Mouse (Mus musculus) left cerebral cortex, postnatal 4 days (tissue): ENCODE data around the gene Dzip1. TPM values are rescaled to one million over a fixed set of nuclear protein-coding genes. Genes with fewer than 3 reads are reported as not detected.

Experiments used
- DNase-seq: peaks from one replicate; pipeline ENCODE4 v3.0.0-alpha.2; 2022
- intact Hi-C: fragments of 180-260 bp; cut with DNase I; formaldehyde crosslinking; loops from one replicate; pipeline ENCODE4 v1.15.1; 2025
- total RNA-seq, 2 experiments: library from RNA; stranded (reverse); gene quantifications; 2 replicates each; pipeline ENCODE4 v1.2.3; 2021

The Dzip1 gene
- total RNA-seq, 2 experiments from 2014 or later: 180 to 196 TPM

DNA sequence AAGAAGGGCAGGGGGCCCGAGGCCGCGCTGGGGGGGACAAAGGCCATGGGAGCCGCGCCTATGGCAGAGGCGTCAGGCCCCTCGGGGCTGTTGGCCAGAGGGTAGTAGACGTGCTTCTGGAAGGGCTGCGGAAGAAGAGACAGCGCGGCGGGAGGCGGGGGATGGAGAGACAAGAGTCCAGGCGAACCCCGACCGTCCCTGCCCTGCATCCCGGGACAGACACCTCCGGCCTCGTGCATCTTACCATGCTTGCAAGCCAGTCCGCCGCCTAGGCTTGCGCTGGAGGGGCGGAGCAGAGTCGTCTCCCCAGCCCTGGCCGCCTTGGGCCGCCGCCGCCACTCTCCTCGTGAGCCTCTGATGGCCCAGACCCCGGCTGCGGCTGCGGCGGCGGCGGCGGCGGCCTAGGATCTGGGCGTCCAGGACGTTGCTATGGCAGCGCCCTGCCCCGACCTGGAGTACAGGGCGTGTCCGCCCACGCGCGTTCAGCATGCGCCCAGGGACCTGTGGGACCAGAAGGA is 2.5 kb downstream of the Dzip1 start:
- intact Hi-C loops: no loop called here
- peak; percentile 37 for DNase-seq

DNA sequence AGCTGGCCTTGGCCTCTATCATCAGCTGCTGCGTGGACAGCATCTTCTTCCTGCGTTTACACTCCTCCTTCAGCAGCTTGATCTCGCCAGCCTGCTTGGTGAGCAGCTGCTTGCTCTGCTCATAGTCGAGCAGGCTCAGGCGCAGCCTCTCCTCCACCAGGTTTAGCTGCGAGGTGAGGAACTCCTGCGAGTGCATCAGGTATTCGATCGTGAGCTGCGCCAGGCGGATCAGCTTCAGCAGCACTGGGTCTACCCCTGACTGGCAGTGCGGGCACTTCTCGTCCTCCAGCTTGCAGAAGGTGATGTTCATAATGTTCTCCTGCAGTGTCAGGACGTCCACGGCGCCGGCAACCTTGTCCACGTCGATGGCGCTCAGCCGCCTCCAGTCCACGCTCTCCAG is 3.0 kb downstream of the Dzip1 start:
- DNase-seq: no peak
- intact Hi-C loops: no loop called here

DNA sequence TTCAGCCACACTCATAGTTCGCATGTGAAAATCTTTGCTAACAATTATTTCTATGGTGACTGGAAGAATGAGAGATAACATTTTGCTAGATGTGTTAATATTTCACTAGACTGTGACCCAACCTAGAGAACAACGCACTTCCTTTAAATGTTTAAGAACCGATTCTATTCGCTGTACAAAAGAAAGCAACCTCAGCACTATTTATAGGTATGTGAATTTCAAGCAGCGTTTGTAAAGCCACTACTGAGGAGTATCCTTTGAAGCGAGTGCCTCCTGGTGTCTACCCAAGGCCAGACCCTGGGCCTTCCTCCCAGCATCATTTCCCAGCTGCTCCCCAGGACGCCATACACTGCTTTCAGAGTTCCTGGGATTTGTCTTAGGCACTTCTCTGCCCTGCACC is 4.6 kb downstream of the Dzip1 start:
- intact Hi-C loops: no loop called here
- no peak for DNase-seq

DNA sequence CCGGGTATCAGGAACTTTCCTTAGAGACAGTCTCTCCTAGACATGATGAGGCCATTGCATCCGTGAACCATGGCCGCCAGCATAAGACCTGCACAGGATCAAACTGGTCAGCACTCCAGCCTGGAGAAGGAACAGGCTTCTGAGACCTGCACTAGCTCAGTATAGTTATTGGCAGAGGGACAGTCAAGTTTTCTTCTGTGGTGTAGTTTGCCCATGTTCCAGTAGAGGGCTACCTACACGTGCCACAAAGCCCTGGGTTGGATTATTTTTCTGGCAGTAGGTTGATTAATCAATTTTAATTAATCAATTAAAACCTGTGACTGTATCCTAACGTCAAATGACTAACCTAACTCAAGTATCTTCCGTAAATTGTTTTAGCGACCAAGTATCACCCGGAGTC is 6.2 kb downstream of the Dzip1 start:
- DNase-seq: no peak
- intact Hi-C loops: no loop called here

DNA sequence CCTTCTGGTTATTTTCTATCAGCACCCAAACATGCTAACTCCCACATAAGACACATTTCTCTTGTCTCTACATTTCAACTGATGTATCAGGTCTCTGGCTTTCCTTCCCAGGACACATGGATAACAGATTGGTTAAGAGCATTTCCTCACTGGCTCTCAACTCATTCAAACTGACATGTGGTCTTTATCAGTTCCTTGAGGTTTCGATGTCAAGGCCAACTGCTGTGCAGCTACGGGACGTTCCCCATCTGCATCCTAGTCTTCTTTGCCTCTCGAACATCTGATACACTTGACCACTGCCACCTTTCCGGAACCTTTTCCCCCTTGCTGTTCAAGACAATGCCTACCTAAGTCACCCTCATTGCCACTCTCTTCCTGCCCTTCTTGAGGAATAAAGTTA is 11.6 kb downstream of the Dzip1 start:
- DNase-seq: no peak
- intact Hi-C loops: no loop called here

DNA sequence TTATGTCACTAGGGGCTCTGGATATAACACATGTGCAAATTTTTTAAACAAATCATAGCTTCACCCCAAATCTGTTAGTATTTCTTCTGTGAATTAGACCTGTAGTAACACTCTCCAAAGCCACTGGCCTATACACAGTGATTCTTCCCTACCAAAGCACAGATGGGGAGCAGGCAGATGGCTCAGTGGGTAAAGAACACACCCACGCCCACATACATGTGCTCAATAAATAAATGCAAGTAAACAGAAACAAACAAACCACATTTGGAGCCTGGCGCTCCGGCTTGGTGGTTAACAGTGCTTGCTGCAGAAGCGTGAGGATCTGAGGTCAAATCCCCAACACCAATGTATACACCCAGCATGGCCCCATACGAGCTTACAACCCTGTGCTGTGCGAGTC is 13.7 kb downstream of the Dzip1 start:
- intact Hi-C loops: no loop called here
- DNase-seq: no peak

DNA sequence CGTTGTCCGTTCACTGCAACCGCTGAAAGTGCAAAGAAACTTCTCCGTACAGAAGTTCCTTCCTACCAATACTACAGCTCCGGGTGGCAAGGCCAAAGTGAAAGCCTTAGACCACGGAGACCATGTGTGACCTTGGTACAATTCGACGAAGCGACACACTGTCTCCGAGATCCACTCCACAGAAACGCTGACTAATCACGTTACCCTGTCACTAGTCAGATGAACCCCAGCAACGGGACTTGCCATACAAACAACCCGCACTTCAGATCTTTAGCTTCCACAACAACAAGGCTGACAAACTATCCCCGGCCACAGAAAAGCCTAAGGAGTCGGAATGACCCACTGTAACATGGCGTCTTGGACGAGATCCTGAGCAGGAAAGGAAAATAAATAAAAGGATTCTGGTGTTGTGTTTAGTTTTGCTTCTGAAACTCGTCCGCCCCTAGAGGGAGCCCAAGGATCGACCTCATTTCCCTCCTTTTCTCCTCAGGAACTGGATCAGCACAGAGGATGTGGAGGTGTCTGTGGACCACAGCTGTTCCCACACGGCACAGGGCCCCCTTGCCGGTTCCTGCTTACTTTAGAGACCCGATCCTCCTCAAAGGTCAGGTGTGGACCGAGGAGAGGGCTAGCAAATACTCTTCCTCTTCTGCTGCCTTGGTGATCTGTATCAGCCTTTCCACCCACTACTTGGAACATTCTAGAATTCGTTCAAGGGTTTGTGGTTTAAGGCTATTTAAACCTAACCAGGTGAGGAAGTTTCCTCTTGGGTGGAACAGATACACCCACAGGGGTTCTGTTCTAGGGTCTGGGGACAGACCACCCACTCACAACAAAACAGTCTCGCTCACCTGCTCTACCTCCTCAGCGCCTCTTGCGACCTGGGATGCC is 14.7 kb downstream of the Dzip1 start:
- peak; percentile 53 for DNase-seq

DNA sequence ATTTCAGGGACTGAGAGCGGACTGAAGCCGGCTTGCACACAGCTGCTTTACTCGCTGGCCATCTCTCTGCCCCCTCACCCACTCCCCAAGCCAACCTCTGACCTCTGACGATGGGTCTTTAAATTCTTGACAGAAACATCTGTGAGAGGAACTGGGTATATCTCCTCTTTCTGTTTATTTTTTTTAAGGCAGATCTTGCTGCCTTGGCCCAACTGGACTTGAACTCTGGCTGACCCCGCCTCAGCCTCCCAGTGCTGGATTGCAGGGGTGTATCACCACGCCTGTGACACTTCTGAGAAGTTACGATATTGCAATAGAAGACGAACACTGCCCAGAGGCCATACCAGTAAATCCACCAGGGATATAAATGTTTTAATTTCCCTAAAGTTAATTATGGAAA is 15.4 kb downstream of the Dzip1 start:
- intact Hi-C loops: no loop called here
- DNase-seq: no peak

More for the DNA sequence above, 14.7 kb downstream of the Dzip1 start:
- intact Hi-C loops: no loop called here

DNA sequence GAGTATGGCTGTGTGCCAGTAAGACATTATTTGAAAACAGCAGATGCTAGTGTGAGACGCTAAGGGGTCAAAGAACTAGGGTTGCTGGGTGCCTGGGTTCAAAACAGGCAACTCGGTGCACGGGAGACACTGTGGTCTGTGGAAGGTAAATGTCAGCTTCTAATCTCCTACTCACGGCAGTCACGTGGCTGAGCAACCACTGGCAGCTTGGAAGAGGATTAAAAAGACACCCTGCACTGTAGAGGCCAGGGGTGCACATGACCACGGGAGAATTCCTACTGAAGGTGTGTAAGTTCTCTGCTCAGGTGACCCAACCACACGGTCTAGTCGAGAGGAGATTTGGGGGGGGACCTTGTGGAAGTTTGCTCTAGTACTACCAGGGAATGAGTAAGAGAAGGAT is 17.7 kb downstream of the Dzip1 start:
- intact Hi-C loops: no loop called here
- DNase-seq: no peak

DNA sequence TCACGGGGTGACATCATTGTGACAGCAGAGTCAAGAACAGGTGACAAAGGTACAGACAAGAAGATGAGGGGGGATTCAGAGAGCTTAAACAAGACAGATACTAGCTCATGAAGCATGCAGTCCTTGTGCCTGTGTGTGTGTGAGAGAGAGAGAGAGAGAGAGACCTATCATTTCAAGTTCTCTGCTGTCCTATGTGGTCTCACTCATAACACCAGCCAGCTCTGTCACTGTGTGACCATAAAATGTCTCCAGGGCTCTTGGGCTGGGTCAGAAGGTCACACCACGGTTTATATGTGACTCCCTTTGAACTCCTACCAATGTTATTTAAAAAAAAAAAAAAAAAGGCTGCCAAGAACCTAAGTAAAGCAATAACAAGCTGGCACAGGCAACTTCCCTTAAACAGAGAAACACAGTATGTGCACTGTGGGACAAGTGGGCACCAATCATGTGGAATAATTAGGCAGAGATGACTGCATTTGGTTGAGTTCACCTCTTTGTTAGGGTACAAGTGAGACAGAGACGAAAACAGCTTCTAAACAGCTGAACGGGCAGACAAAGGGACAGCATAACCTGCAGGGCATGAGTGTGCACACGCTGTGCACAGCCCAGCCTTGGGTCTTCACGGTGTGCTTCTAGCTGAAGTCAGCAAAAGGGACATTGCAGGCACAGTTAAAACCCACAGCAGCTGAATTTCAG is 21.2 kb downstream of the Dzip1 start:
- intact Hi-C loops: no loop called here

DNA sequence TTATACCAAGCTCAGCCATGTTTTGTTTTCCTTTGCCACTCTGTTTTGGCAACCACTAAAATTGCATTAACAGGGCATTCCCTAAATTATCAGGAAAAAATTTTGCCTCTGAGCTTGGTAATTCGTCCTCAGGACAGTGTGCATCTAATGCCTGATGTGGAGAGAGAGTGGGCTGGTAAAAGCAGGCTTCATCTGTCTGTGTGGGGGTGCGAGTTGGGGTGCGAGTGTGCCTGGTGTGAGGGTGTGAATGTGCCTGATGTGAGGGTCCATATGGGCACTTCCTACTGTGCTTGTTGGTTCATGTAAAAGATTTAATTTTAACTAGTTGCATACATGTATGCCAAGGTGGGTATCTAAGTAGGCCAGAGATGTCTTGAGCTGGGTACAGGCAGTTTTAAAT is 21.9 kb downstream of the Dzip1 start:
- DNase-seq: no peak
- intact Hi-C loops: no loop called here

More for the DNA sequence above, 21.2 kb downstream of the Dzip1 start:
- DNase-seq: no peak

DNA sequence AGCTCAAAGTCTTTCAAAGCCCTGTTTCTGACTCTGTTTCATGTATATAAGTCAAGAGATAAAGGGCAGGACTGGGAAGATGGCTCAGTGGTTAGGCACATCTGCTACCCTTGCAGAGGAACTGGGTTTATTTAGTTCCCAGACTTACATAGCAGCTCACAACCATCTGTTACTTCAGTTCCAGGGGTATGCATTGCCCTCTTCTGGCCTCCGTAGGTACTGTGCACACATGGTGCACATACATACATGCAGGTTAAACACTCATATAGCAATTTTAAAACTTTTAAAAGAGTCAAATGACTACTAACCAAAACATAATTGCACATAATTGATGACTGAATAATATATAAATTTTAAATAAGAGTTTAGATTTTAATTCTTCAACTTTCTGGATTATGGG is 24.3 kb downstream of the Dzip1 start:
- intact Hi-C loops: no loop called here
- DNase-seq: no peak

DNA sequence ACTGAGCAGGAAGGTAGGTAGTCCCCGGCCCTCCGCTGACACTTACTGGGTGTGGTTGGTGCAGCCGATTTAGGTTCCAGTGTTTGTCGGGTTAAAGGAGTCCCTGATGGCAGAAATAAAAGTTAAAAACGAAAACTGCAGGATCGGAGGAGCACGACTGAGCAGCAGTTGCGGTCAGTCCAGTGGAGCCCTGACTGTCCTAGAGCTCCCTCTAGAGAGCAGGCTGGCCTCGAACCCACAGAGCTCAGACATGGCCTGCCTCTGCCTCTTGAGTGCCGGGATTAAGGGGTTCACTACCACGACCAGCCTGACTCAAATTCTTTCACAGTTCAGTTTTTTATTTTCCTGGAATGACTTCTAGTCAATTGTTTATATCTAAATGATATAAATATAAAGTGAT is 25.3 kb downstream of the Dzip1 start:
- intact Hi-C loops: no loop called here
- no peak for DNase-seq

DNA sequence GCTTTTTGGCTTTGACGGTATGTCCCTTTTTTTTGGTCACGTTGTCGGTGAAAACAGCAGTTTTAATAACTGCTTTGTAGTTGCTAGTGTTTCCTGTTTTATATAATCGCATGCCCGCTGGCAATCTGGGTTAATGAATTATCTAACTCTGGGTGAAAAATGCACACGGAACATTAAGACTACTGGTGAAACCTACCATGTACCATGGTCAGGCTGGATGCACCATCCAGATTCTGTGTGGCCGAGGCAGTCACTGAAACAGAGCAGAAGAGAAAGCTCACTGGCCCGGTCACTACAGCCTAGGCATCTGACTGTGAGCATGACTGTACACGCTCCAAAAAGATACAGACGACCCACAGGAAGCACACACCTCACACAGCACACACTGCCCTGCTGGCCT is 29.6 kb downstream of the Dzip1 start:
- intact Hi-C loops: no loop called here

DNA sequence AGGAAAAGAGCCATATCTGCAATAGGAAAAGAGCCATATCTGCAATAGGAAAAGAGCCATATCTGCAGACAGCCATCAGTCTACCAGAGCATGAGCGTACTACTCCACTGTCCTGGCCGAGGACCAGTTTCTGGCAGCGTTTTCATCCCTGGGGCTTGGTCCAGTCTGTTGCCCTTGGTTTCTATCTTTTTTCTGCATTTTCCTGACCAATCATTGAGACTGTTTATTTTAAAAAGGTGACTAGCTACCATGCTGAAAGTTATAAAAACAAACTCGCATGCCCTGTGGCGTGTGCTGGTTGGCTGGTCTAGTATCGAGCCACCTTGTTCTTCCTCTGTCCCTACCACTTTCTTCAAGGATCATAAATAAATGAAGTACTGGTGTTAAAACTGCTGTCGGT is 30.0 kb downstream of the Dzip1 start:
- peak; percentile 38 for DNase-seq
- intact Hi-C loops: no loop called here

More for the DNA sequence above, 29.6 kb downstream of the Dzip1 start:
- no peak for DNase-seq

DNA sequence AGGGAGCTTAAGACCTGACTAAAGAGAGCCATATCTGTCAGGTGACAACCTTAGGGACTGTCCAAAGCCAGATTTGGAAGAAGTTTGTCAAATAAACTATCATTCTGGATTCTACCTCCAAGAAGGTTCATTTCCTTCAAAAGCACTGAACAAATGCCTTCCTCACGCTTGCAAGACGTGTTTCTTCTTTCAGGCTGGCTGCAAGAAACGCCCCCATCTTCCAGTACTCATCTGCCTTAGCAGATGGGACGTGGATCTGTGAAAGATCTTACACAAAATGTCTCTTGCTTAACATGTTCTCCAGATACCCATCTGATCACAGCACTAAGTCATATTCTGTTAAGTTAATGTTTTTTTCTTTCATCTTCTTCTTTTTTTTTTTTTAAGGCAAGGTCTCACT is 35.2 kb downstream of the Dzip1 start:
- no peak for DNase-seq
- intact Hi-C loops: no loop called here

DNA sequence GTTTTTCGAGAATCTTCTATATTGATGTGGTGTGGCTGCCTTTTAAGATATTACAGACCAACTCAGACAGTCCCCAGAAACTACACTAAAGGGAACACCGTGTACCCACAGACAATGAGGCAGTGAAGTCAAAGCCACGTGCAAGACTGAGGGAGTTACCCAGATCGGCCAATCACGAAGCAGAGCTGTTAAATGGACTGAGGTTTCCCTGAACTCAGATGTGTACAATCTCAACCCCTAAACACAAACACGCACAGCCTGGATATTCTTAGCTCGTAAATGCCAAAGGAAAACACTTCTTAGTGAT is 41.1 kb downstream of the Dzip1 start:
- intact Hi-C loops: no loop called here
- DNase-seq: no peak

DNA sequence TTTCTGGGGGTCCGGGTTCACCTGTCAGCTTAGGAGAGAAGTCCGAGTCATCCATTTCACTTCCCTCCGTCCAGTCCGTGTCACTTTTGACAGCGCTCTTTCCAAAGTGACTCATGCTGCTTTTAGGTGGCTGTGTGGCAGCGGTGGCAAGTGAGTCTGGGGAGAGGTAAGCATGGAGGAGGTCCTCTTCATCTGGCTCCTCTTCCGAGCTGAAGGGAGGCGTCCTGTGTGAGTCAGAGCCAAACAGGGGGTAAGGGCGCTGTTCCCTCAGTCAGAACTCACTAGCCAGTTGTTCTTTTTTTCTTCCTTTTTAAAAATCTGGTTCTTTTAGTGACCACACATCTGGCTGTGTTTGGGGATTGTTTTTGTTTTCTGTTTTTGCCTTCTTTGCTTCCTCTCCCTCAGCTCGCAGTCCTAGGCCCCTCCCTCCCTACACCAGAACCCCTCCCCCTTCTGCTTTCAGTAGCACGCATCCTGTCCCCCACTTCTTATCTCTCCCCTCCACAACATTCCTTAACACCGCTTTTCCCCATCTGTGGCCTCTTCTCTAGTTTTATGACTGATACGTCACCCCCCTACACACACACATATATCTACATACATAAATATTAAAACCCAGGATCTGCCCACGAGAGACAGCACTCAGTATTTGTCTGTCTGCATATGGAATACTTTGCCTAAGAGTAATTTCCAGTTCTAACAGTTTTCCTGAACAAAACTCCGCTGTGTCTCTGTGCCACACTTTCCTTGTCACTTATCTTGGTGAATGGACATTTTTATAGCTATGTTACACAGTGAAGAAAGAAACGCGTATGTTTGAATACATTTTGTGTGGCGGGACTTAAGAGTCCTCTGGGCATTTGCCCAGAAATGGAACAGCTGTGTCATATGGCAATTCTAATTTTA is 41.7 kb downstream of the Dzip1 start:
- no peak for DNase-seq
- intact Hi-C loops: no loop called here

DNA sequence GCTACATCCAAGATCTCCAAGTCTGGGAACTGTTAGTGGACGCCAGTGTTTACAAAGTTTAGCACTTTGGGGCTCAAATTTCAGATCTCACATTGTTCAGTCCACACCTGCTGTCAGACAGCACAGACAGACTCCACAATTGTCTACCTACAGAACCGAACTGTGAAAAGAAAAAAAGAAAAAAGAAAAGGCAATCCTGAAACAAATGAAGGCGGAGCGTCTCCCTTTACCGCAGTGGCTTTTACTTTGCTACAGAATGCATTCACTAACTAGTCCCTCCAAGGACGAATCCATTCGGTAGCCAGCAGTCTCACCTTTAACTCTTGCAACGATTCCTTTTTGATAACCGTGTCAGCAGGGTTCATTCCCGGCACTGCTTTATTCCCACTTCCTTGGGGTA is 44.6 kb downstream of the Dzip1 start:
- DNase-seq: no peak
- intact Hi-C loops: no loop called here

DNA sequence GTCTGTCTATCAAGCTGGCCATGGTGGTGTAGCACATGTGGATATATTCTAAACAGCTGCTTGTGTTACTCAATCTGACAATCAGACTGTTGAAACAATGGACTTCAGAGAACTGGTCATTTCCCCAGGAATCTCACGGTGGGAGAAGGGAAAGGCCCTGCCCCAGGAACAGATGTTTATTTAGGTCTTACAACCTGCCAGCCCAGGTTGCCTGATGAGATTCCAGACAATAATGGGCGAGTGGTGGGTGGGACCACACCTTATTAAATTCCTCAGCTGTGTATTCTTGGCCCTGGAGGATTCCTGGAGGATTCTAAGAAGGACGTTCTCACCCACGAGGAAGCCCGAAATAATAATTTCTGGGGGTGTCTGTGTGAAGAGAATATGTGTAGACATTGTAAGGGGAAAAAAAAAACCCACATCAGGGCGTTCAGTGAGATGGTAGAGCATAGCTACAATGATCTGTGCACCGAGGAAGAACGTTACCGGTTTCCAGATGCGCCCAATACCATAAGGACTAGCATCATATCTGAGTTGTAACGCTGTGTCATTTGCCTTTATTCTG is 46.8 kb downstream of the Dzip1 start:
- DNase-seq: no peak
- intact Hi-C loops: no loop called here
